Mouse (Mus musculus) ES-E14 (cell line): ENCODE measurements at regions not wholly inside any gene's neighbourhood (a gene's known extent, or its start where the extent isn't known, plus 50 kb on each side); places are given as distances from the start of the nearest gene placed in this dataset.

ENCODE experiments used
- CHD2 ChIP-seq: IDR thresholded peaks from 2 replicates; pipeline ENCODE4 v1.6.1; 2014; ENCODE audit warnings: mild to moderate bottlenecking, low read depth, low read length, inconsistent platforms
- HCFC1 ChIP-seq: IDR thresholded peaks from 2 replicates; pipeline ENCODE4 v1.6.1; 2012; ENCODE audit warnings: low read length, inconsistent platforms, borderline replicate concordance; ENCODE audit not compliant: insufficient read depth
- ZC3H11A ChIP-seq: IDR thresholded peaks from 2 replicates; pipeline ENCODE4 v1.6.1; 2012; ENCODE audit warnings: low read depth, mild to moderate bottlenecking, inconsistent platforms, low read length, borderline replicate concordance

DNA sequence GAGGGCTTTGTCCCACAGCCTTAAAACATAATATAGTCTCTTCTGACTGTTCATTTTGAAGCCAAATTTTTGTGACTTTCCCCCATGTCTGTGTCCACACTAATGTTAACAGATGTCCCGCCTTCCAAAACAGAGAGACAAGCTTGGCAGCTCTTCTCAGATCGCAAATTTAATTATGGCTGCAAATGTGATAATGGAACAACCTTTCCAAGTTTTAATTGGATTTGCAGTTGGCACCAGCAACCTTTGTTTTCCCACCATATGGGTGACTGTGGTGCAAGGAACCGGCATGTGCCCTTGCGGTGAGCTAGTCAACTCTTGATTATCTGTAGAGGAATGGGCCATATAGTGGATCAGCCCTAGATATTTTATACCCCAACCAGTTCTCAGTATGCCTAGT, 124.4 kb upstream of the Tom1l1 start:
- TF ChIP-seq CHD2, result no peak
- TF ChIP-seq HCFC1, result no peak
- TF ChIP-seq ZC3H11A, result no peak
